Mouse (Mus musculus): ENCODE results near the gene Tmem242. TPM values are rescaled to one million over a fixed set of nuclear protein-coding genes. Genes with fewer than 3 reads are reported as not detected.

Tmem242 gene
- polyA plus RNA-seq, 1 experiment from 2014 or later, result 139 TPM

DNA sequence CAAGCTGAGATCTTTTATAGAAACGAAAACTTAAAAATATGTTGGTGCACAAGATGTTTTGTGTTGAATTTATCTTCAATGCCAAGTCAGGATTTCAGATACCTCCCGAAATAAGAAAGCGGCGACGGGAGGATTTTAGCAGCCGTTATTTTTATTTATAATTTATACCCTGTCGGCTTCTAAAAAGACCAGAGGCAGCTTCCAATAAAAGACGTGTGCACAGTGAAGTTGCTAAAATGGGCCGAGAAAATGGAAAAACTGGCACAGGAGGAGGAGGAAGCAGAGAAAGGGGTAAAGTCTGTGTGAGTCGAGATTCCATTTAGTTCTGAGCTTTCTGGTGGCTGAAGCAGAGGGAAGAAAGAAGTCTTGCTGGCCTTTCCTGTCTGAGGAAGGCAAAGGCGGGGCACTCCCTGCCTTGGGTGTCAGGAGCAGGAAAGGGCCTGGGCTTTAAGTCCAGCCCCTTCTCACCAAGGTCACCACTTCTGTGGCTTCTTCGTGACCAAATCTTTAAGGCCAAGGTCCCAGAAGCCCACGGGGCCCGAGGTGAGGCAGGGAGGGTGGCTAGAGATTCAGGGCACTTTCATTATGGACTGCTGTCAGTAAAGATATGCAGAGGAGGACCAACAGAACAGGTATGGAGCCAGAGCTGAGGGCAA, 39.5 kb downstream of the Tmem242 start:
- H3K27ac ChIP-seq (ENCODE audit: low read depth, low read length), result no peak overlapping the region
- peaks cover 9% of the 10 kb centered on the region; the same call in 1 of the 2 replicates for H3K4me1 ChIP-seq (ENCODE audit: control insufficient read depth, insufficient read depth, low read length)
- no peak for ATAC-seq (replicated peaks; ENCODE audit: insufficient number of reproducible peaks, low FRiP score, low TSS enrichment)
- H3K9ac ChIP-seq (ENCODE audit: low read depth, low read length), result no peak overlapping the region
- no peaks in the 10 kb centered on the region for H3K9me3 ChIP-seq (replicated peaks; ENCODE audit: control insufficient read depth, low read length)
- H3K36me3 ChIP-seq (ENCODE audit: control insufficient read depth, insufficient read depth, low read length), result no peaks in the 10 kb centered on the region
- no peak overlapping the region for H3K4me3 ChIP-seq (ENCODE audit: low read depth, low read length)
- H3K4me2 ChIP-seq, result no peak overlapping the region
- H3K27me3 ChIP-seq (ENCODE audit: control insufficient read depth, insufficient read depth, low read length), result peaks cover 19% of the 10 kb centered on the region
- WGBS (ENCODE audit: insufficient replicate concordance), result 72% methylated on average over 14 of the region's 14 CpGs

DNA sequence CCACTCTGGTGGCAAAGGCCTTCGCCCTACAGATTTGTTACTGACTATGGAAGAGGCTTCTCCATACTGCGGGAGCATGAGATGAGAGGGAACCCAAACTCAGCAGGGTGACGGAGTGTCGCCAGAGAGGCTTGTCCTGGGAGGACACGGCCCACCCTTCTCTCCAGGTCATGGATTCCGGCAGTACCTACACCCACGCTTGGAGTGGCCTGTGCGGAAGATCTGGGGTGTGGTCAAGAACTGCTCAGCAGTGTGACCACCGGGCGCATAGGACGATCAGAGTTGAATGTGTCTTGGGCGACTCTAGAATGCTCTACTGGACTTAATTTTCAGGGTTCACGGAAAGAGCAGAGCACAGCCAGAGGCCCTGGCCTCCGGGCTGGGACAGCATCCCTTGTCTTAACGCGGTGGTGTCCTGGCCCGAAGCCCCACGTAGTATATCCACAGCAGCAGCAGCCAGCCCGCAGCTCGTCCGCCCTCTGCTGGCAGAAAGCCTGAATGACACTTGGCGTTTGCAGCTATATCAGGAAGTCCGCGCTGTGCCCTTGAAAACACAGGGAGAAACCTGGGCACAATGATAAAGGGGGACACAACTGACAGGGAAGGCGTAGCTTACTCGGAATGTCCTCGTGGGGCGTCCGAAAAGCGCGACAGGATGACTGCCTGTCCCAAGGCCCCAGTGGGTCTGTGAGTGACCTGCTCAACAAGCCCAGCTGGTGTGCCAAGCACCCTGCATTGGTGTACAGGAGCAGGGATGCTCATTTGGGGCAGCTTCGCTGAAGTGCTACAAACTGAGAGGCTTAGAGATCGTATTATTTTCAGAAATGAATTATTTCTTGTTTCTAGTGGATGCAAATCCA, 42.7 kb downstream of the Tmem242 start:
- H3K9ac ChIP-seq (ENCODE audit: low read depth, low read length), result no peak overlapping the region
- H3K4me3 ChIP-seq (ENCODE audit: low read depth, low read length), result no peak overlapping the region
- peak overlapping the region; percentile 37 for H3K4me2 ChIP-seq
- H3K9me3 ChIP-seq (replicated peaks; ENCODE audit: control insufficient read depth, low read length), result no peaks in the 10 kb centered on the region
- peak; percentile 61; the same call in 1 of the 2 replicates for ATAC-seq (replicated peaks; ENCODE audit: insufficient number of reproducible peaks, low FRiP score, low TSS enrichment)
- H3K4me1 ChIP-seq (ENCODE audit: control insufficient read depth, insufficient read depth, low read length), result 0 out of 2 replicates have a peak, but pooled peaks cover 3% of the 10 kb centered on the region
- no peak overlapping the region for H3K27ac ChIP-seq (ENCODE audit: low read depth, low read length)
- peaks cover 2% of the 10 kb centered on the region; the same call in 1 of the 2 replicates for H3K27me3 ChIP-seq (ENCODE audit: control insufficient read depth, insufficient read depth, low read length)
- no peaks in the 10 kb centered on the region for H3K36me3 ChIP-seq (ENCODE audit: control insufficient read depth, insufficient read depth, low read length)
- WGBS (ENCODE audit: insufficient replicate concordance), result 25% methylated on average over 33 of the region's 33 CpGs

DNA sequence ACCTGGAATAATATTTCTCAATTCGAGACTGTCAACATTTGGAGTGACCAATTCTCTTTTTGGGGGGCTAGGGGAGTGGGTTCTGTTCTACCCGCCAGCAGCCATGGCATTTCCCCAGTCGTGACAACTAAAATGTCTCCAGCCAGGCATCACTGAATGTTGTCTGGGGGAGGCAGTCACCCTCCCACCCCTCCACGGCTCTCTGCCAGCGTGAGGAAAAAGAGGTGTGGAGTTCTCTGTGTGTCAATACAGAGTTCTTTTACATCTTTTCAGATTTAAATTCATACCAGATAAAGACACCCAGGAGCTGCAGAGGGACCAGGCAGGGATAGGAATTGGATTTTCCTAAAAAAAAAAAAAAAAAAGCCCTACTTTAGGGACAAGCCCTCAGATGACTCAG, 43.8 kb downstream of the Tmem242 start:
- Histone ChIP-seq H3K9me3 (replicated peaks; ENCODE audit: control insufficient read depth, low read length) (no peaks in the 10 kb centered on the region), H3K9ac (ENCODE audit: low read depth, low read length) (no peak overlapping the region), H3K36me3 (ENCODE audit: control insufficient read depth, insufficient read depth, low read length) (no peaks in the 10 kb centered on the region), H3K4me1 (ENCODE audit: control insufficient read depth, insufficient read depth, low read length) (0 out of 2 replicates have a peak, but pooled peaks cover 3% of the 10 kb centered on the region), H3K27me3 (ENCODE audit: control insufficient read depth, insufficient read depth, low read length) (peaks cover 2% of the 10 kb centered on the region; the same call in 1 of the 2 replicates), H3K4me2 (no peak overlapping the region), H3K4me3 (ENCODE audit: low read depth, low read length) (no peak overlapping the region), H3K27ac (ENCODE audit: low read depth, low read length) (no peak overlapping the region)
- no peak for ATAC-seq (replicated peaks; ENCODE audit: insufficient number of reproducible peaks, low FRiP score, low TSS enrichment)
- 62% methylated on average over 5 of the region's 5 CpGs for WGBS (ENCODE audit: insufficient replicate concordance)

DNA sequence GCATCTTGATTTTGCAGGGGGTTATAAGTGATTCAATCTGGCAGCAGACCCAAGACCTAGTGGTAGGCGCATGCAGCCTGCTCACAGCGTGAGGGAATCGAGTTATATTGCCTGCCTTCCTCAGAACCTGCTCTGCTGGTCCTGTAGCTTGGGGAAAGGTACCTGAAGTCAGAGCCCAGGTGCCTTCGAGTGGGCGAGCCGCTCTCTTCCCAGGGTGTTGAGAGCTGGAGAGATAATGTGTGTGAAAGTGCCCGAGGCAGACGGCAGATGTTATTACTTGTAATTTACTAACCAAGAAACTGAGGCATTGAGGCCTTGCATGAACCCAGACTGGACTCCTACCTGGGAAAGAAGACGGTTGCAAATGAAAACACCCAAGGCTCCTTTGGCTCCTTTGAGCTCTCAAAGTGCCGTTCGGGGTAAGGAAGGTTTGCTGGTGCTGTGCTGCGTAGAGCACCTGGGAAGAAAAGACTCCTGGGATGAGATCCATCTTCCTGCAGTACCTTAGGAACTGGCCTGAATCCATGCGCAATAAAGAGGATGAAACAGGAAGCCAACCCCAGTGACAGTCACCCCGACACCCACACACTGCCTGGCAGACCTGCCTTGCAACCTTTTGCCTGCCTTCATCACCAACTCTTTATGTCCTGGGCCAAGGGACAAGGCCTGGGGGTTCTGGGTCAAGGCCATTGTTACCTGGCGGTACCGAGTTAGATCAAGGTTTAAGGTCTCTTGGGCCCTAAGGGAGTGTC, 44.4 kb downstream of the Tmem242 start:
- Histone ChIP-seq H3K4me1 (ENCODE audit: control insufficient read depth, insufficient read depth, low read length) (peaks cover 3% of the 10 kb centered on the region), H3K4me2 (no peak overlapping the region)
- 81% methylated on average over 16 of the region's 16 CpGs for WGBS (ENCODE audit: insufficient replicate concordance)

DNA sequence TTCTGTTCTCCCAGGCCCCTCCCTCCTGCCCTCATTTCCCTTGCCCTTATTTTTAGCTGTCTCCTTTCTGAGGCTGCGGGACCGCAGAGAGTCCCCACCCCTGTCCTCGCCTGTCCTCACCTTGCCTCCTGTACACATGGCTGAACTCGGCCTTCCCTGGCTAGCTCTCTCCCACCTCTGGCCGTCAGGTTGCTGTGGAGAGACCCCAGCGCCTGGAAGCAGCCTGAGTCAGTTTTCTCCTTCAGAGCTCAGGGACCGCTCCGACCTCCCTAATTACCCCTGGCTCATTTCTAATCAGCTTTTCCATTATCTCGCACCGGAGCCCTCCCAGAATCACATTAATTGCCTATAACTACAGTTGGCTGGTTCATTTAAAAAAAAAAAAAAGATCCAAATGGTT, 49.4 kb downstream of the Tmem242 start:
- Histone ChIP-seq H3K36me3 (ENCODE audit: control insufficient read depth, insufficient read depth, low read length) (no peaks in the 10 kb centered on the region), H3K9me3 (replicated peaks; ENCODE audit: control insufficient read depth, low read length) (no peaks in the 10 kb centered on the region), H3K4me3 (ENCODE audit: low read depth, low read length) (no peak overlapping the region), H3K9ac (ENCODE audit: low read depth, low read length) (no peak overlapping the region), H3K27me3 (ENCODE audit: control insufficient read depth, insufficient read depth, low read length) (no peaks in the 10 kb centered on the region), H3K27ac (ENCODE audit: low read depth, low read length) (no peak overlapping the region), H3K4me1 (ENCODE audit: control insufficient read depth, insufficient read depth, low read length) (peaks cover 4% of the 10 kb centered on the region), H3K4me2 (no peak overlapping the region)
- no peak for ATAC-seq (replicated peaks; ENCODE audit: insufficient number of reproducible peaks, low FRiP score, low TSS enrichment)
- 56% methylated on average over 10 of the region's 10 CpGs for WGBS (ENCODE audit: insufficient replicate concordance)

More for the DNA sequence above, 44.4 kb downstream of the Tmem242 start:
- no peak overlapping the region for H3K4me3 ChIP-seq (ENCODE audit: low read depth, low read length)
- H3K36me3 ChIP-seq (ENCODE audit: control insufficient read depth, insufficient read depth, low read length), result no peaks in the 10 kb centered on the region
- no peak overlapping the region for H3K9ac ChIP-seq (ENCODE audit: low read depth, low read length)
- no peaks in the 10 kb centered on the region for H3K9me3 ChIP-seq (replicated peaks; ENCODE audit: control insufficient read depth, low read length)
- H3K27me3 ChIP-seq (ENCODE audit: control insufficient read depth, insufficient read depth, low read length), result peaks cover 2% of the 10 kb centered on the region; the same call in 1 of the 2 replicates
- ATAC-seq (replicated peaks; ENCODE audit: insufficient number of reproducible peaks, low FRiP score, low TSS enrichment), result no peak
- H3K27ac ChIP-seq (ENCODE audit: low read depth, low read length), result no peak overlapping the region

DNA sequence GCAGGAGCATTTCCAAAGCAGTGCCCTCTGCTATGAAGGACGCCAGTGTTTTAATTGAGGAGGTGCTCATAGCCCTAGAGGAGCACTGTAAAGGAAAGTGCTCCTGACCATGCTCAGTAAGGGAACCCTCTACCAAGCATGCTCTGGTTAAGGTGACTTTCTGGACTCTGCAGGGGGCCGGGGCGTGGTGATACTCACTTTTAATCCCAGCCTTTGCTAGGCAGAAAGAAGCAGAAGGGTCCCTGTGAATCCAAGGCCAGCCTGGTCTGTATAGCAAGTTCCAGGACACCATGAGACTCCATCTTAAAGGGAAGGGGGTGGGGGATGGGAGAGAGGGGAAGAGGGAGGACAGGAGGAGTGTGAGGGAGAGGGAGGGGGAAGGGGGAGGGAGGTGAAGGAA, 51.7 kb downstream of the Tmem242 start:
- WGBS (ENCODE audit: insufficient replicate concordance), result 62% methylated on average over 3 of the region's 3 CpGs
- Histone ChIP-seq H3K36me3 (ENCODE audit: control insufficient read depth, insufficient read depth, low read length) (no peaks in the 10 kb centered on the region), H3K4me1 (ENCODE audit: control insufficient read depth, insufficient read depth, low read length) (peaks cover 4% of the 10 kb centered on the region), H3K4me3 (ENCODE audit: low read depth, low read length) (no peak overlapping the region), H3K4me2 (no peak overlapping the region), H3K9me3 (replicated peaks; ENCODE audit: control insufficient read depth, low read length) (no peaks in the 10 kb centered on the region), H3K27ac (ENCODE audit: low read depth, low read length) (no peak overlapping the region), H3K27me3 (ENCODE audit: control insufficient read depth, insufficient read depth, low read length) (no peaks in the 10 kb centered on the region), H3K9ac (ENCODE audit: low read depth, low read length) (no peak overlapping the region)
- no peak for ATAC-seq (replicated peaks; ENCODE audit: insufficient number of reproducible peaks, low FRiP score, low TSS enrichment)

DNA sequence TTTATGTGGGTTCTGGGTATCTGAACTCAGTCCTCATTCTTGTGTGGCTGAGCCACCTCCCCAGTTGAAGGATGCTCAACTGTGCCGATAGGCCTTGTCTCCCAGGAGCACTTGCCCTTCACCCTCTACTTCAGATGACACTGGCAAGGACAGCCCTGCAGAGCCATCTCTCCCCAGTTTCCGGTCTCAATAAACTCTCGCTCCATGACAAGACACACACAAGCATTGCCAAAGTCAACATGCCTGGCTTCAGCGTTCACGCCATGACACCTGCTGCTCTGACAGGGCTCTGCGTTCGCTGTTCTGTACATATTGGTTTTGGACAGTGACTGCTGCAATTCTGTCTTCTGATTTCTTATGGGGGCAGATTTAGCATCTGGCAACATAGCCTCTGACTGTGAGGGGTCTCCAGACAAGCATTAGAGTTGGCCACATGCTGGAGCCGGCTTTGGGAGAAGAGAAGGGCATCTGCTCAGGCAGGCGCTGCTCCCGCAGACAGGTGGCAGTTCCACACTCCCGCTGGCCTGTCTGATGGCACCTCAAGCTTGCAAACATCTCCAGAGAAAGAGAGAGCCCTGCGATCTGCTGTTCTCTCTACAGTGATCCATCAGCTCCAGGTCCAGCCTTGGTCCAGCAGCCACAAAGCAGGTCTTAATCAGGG, 53.0 kb downstream of the Tmem242 start:
- H3K4me1 ChIP-seq (ENCODE audit: control insufficient read depth, insufficient read depth, low read length), result peaks cover 4% of the 10 kb centered on the region
- H3K4me3 ChIP-seq (ENCODE audit: low read depth, low read length), result no peak overlapping the region
- no peaks in the 10 kb centered on the region for H3K36me3 ChIP-seq (ENCODE audit: control insufficient read depth, insufficient read depth, low read length)
- 78% methylated on average over 12 of the region's 12 CpGs for WGBS (ENCODE audit: insufficient replicate concordance)
- no peak overlapping the region for H3K4me2 ChIP-seq
- H3K27me3 ChIP-seq (ENCODE audit: control insufficient read depth, insufficient read depth, low read length), result no peaks in the 10 kb centered on the region
- no peak for ATAC-seq (replicated peaks; ENCODE audit: insufficient number of reproducible peaks, low FRiP score, low TSS enrichment)
- H3K27ac ChIP-seq (ENCODE audit: low read depth, low read length), result no peak overlapping the region
- no peaks in the 10 kb centered on the region for H3K9me3 ChIP-seq (replicated peaks; ENCODE audit: control insufficient read depth, low read length)
- H3K9ac ChIP-seq (ENCODE audit: low read depth, low read length), result no peak overlapping the region

DNA sequence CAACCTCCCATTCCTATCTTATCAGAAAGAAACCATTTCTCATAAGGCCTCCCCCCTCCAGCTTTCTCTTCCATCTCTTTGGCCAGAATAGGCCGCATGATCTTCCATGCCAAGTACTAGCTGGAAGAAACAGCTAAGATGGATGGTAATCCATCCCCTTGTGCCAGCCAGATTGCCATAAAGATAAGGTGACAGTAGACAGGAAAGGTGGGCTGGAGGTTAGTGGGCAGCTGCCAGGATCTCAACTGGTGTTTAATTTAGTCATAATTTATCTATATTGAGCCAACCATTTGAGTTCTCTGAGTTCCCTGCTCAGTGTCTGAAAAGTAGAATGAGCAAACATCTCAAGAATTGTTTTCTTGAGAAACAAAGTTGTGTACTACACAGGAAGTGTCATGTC, 54.4 kb downstream of the Tmem242 start:
- Histone ChIP-seq H3K27ac (ENCODE audit: low read depth, low read length) (no peak overlapping the region), H3K4me1 (ENCODE audit: control insufficient read depth, insufficient read depth, low read length) (peaks cover 4% of the 10 kb centered on the region), H3K9me3 (replicated peaks; ENCODE audit: control insufficient read depth, low read length) (no peaks in the 10 kb centered on the region), H3K4me3 (ENCODE audit: low read depth, low read length) (no peak overlapping the region), H3K9ac (ENCODE audit: low read depth, low read length) (no peak overlapping the region), H3K27me3 (ENCODE audit: control insufficient read depth, insufficient read depth, low read length) (no peaks in the 10 kb centered on the region), H3K4me2 (no peak overlapping the region), H3K36me3 (ENCODE audit: control insufficient read depth, insufficient read depth, low read length) (no peaks in the 10 kb centered on the region)
- no peak for ATAC-seq (replicated peaks; ENCODE audit: insufficient number of reproducible peaks, low FRiP score, low TSS enrichment)
- 83% methylated on average over 1 of the region's 1 CpGs for WGBS (ENCODE audit: insufficient replicate concordance)

All from heart, embryonic 11.5 days (tissue).